Mouse (Mus musculus) T-cell, adult 66 days (primary cell): ENCODE measurements around the gene Adamts10. TPM values are rescaled to one million over a fixed set of nuclear protein-coding genes. Genes with fewer than 3 reads are reported as not detected.

ENCODE experiments used
- total RNA-seq, 2 experiments: library from RNA; stranded (reverse); gene quantifications; 3 replicates in 1 of 2; 4 replicates in 1 of 2; pipeline ENCODE4 v1.2.4; 2023

The Adamts10 gene
- 100 to 1,000 TPM; 177 TPM for total RNA-seq

DNA sequence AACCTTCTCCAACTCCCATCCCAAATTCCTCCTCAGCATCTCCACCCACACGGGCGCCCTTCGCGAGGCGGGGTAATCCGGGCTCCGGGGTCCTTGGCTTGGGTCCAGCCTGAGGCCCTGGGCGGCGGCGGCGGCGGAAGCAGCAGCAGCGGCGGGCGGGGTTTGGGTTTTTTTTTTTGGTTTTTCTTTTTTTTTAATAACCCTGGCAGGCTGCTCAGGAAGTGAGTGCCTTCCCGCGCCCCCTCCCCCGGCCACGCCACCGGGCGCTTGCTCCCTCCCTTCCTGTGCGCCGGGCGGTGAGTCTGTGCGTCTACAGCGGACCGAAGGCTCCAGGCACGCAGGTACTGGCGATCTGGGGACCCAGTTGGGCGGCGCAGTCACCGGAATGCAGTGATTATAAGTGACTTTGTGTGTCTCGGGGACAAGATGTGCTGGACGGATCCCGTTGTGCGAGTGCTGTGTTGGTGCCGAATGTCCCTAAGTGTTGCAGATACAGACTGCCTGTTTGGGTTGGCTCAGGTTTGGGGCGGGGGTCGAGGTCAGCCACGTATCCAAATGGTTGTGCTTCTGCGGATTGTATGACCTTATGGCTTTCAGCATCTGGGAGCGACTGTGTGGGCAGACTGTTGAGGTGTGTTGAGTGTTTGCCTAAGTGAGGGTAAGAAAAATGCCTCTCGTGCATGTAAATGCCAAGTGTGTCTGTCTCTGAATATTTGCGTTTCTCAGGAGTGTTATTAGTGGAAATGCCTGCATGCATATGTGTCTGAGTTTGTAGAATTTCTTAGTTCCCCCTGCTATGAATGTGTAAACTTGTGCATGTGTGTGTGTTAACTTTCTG is at the start of gene Adamts10:
TSS of gene Adamts10 (plus strand) at position 287 of the 838 bp plus-strand sequence.

GRCm38 (mm10) chr17:33555223-33555855 is 31.3 kb downstream of the Adamts10 start, which contains the start of gene Myo1f:
Gene Myo1f (plus strand): TSS chr17:33555707.

Other genes with a start within 250 kb of the Adamts10 start
- gene Zfp955b, start 234.7 kb upstream of the Adamts10 start, total RNA-seq = 10 to 100 TPM; 10.5 to 16.1 TPM
- gene Zfp81, start 165.3 kb upstream of the Adamts10 start, total RNA-seq = 10 to 100 TPM; 13.7 to 19.7 TPM
- gene Zfp101, start 129.6 kb upstream of the Adamts10 start, total RNA-seq = 1 to 10 TPM; 8.0 to 8.8 TPM
- not detected for gene Actl9, start 91.3 kb upstream of the Adamts10 start, total RNA-seq
- 10 to 100 TPM; 44.0 to 50.0 TPM for gene Myo1f, start 31.5 kb downstream of the Adamts10 start, total RNA-seq
- gene Zfp414, start 104.9 kb downstream of the Adamts10 start, total RNA-seq = 10 to 100 TPM; 50.6 to 60.3 TPM
- 1 to 10 TPM; 2.7 to 3.1 TPM for gene Pram1, start 113.9 kb downstream of the Adamts10 start, total RNA-seq
- 100 to 1,000 TPM; 358 to 393 TPM for gene Hnrnpm, start 162.7 kb downstream of the Adamts10 start, total RNA-seq
- 10 to 100 TPM; 54.0 to 58.5 TPM for gene March2, start 194.5 kb downstream of the Adamts10 start, total RNA-seq
- 100 to 1,000 TPM; 184 to 198 TPM for gene Rab11b, start 236.3 kb downstream of the Adamts10 start, total RNA-seq